14 mouse cellular contexts compared by ENCODE assay signal in the genomic region with DNA sequence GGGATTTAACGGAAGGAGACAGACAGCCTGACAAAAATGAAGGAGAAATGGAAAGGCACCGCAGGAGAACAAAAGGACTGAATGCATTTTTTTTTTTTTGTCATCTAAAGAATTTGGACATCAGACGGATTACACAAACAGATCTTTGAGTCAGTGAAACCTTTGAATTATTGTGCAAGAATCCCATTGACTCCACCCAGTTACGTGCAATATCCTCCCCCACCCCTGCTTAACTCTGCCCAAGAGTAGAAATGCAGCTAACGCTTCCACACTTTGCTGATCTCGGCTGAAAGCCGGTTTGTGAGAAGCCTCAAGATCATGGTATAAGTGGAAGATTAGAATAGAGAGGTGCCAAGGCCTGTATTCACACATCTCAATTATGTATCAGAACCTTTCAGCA. TPM values are rescaled to one million over a fixed set of nuclear protein-coding genes. Genes with fewer than 3 reads are reported as not detected.
DNase-seq lines count a peak whose midpoint lies in the region; ATAC-seq and TF ChIP-seq lines count a peak whose summit lies in the region.
"Had no signal": no experiment of that assay in that cellular context is flagged by ENCODE, and none has a peak within 500 bp of the region (broad histone marks: within the 10 kb centered on the region; RNA-seq: fewer than 3 reads in every experiment).

No protein-coding gene starts in this region.

- DNase-seq in adrenal gland, adult 2 months: peak; percentile 24
- no peak for DNase-seq in adrenal gland, adult 18-20 months (ENCODE audit: low spot score in 2 of 2)
- peak; percentile 14 for DNase-seq in brain, embryonic 14.5 days (ENCODE audit: low read depth)
- no peak for DNase-seq in urinary bladder, adult 18-20 months (ENCODE audit: low spot score in 2 of 2)
- no peak for DNase-seq in gastrocnemius, postnatal 4 days (ENCODE audit: low spot score in 2 of 2)
- DNase-seq: cerebellum, postnatal 14 days; kidney, adult 9 months had no signal

- ATAC-seq in liver, embryonic 12.5 days: 0 out of 2 replicates have a peak, but pooled peaks have one; percentile 17
- ATAC-seq in megakaryocyte-erythroid progenitor cell, adult 5-6 weeks (replicated peaks; ENCODE audit: low FRiP score, low TSS enrichment, poor library complexity, severe bottlenecking): 0 out of 2 replicates have a peak, but pooled peaks have one; percentile 35
- ATAC-seq in neural tube, embryonic 15.5 days (ENCODE audit: low FRiP score): no peak
- ATAC-seq: forebrain, embryonic 14.5 days had no signal

- TF ChIP-seq POLR2A in brain, embryonic 14.5 days (IDR thresholded peaks at IDR 0.05; ENCODE audit: borderline replicate concordance, extremely low read depth, insufficient read depth, insufficient read length, poor library complexity, severe bottlenecking): no peak

- TF ChIP-seq CTCF in brain, embryonic 14.5 days (IDR thresholded peaks at IDR 0.05; ENCODE audit: borderline replicate concordance, extremely low read depth, insufficient read depth, insufficient read length): no peak

- peaks cover 28% of the 10 kb centered on the region for H3K4me1 ChIP-seq in liver, embryonic 12.5 days
- H3K4me1 ChIP-seq in neural tube, embryonic 15.5 days: 0 out of 2 replicates have a peak, but pooled peaks cover 4% of the 10 kb centered on the region
- H3K4me1 ChIP-seq: embryonic facial prominence, embryonic 13.5 days had no signal

- no peaks in the 10 kb centered on the region for H3K36me3 ChIP-seq in liver, embryonic 12.5 days
- H3K36me3 ChIP-seq in neural tube, embryonic 15.5 days: no peaks in the 10 kb centered on the region
- H3K36me3 ChIP-seq: embryonic facial prominence, embryonic 13.5 days had no signal

- H3K27ac ChIP-seq in liver, embryonic 12.5 days: peak overlapping the region; percentile 46; the same call in 1 of the 2 replicates
- no peak overlapping the region for H3K27ac ChIP-seq in neural tube, embryonic 15.5 days (replicated peaks)
- H3K27ac ChIP-seq: embryonic facial prominence, embryonic 13.5 days; hindbrain, embryonic 14.5 days had no signal

- WGBS in liver, embryonic 12.5 days (ENCODE audit: insufficient replicate concordance): 46% methylated on average over 7 of the region's 7 CpGs
- WGBS in neural tube, embryonic 15.5 days: 79% methylated on average over 7 of the region's 7 CpGs

- H3K9me3 ChIP-seq in liver, embryonic 12.5 days (replicated peaks): no peaks in the 10 kb centered on the region
- no peaks in the 10 kb centered on the region for H3K9me3 ChIP-seq in neural tube, embryonic 15.5 days (replicated peaks)
- H3K9me3 ChIP-seq: embryonic facial prominence, embryonic 13.5 days; megakaryocyte, embryonic 14.5 days had no signal

- no peak overlapping the region for H3K4me3 ChIP-seq in liver, embryonic 12.5 days
- H3K4me3 ChIP-seq in neural tube, embryonic 15.5 days (replicated peaks): no peak overlapping the region
- H3K4me3 ChIP-seq: embryonic facial prominence, embryonic 13.5 days had no signal

- no peaks in the 10 kb centered on the region for H3K27me3 ChIP-seq in liver, embryonic 12.5 days (replicated peaks)
- H3K27me3 ChIP-seq in neural tube, embryonic 15.5 days (replicated peaks): no peaks in the 10 kb centered on the region
- H3K27me3 ChIP-seq: embryonic facial prominence, embryonic 13.5 days; megakaryocyte, embryonic 14.5 days had no signal

- no peak overlapping the region for H3K9ac ChIP-seq in liver, embryonic 12.5 days
- no peak overlapping the region for H3K9ac ChIP-seq in neural tube, embryonic 15.5 days (replicated peaks)
- H3K9ac ChIP-seq: embryonic facial prominence, embryonic 13.5 days; hindbrain, embryonic 14.5 days had no signal

- H3K4me2 ChIP-seq in liver, embryonic 12.5 days: peak overlapping the region; percentile 18; the same call in 1 of the 2 replicates
- no peak overlapping the region for H3K4me2 ChIP-seq in neural tube, embryonic 15.5 days
- H3K4me2 ChIP-seq: embryonic facial prominence, embryonic 13.5 days; hindbrain, embryonic 14.5 days had no signal

RNA-seq across cellular contexts. Expression of a gene that starts 17.1 kb away (rescaled TPM):
- 100 to 1,000 TPM; 283 to 597 TPM for total RNA-seq in adrenal gland, adult 2 months (2021)
- 103 and 130 TPM in 2 replicates for polyA plus RNA-seq in adrenal gland, adult 2 months (2012; rRNA removed)
- 100 to 1,000 TPM; 307 to 605 TPM for total RNA-seq in adrenal gland, adult 18-20 months (2021)
- 90.2 and 99.6 TPM in 2 replicates for polyA plus RNA-seq in brain, embryonic 14.5 days (2012; rRNA removed)
- polyA plus RNA-seq in liver, embryonic 12.5 days (2016; fragmentation: Nextera tagmentation; extraction: Ambion mirVana): 467 and 508 TPM in 2 replicates
- total RNA-seq in megakaryocyte-erythroid progenitor cell, adult 5-6 weeks (2014; fragmentation: Nextera tagmentation): 378 and 558 TPM in 2 replicates
- total RNA-seq in megakaryocyte-erythroid progenitor cell, adult 5-6 weeks (2017): 583 and 708 TPM in 2 replicates
- polyA plus RNA-seq in neural tube, embryonic 15.5 days (2015; fragmentation: Nextera tagmentation; extraction: Ambion mirVana): 168 and 232 TPM in 2 replicates
- total RNA-seq in gastrocnemius, postnatal 4 days (2021): 10 to 100 TPM; 75.6 to 81.5 TPM

Comparison
In these comparisons a context has a peak if more than half of its experiments do, and no peak if none do; other contexts are left out.
1. DNase-seq: peak in adrenal gland, adult 2 months (single experiment) and brain, embryonic 14.5 days (single experiment); none in adrenal gland, adult 18-20 months (0 of 2), urinary bladder, adult 18-20 months (0 of 2) and gastrocnemius, postnatal 4 days (0 of 2).